Mouse (Mus musculus): ENCODE data around the gene Dgkh.

DNA sequence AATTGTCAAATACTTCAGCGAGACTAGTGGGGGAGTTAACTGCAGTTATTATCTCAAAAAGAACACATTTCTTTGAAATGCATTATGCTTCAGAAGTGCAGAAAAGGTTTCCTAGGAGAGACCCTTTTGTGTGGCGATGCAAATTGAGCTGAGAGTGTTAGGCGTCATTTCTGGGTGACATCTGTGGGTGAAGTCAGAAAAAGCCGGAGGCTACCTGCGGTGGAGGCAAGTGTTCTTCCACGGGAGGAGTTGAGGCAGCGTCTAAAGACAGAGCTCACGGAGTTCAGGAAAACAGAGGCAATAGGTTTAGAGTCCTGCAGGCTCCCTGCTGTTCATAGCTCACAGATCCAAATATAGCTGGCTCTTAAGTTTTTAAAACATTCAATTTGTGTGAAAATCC is 44.1 kb upstream of the Dgkh start:
- no peak for TF ChIP-seq EP300 (optimal IDR thresholded peaks at IDR 0.05)
- TF ChIP-seq CTCF (IDR thresholded peaks at IDR 0.05; ENCODE audit: low read depth) = no peak

Measured in stomach, postnatal 0 days (tissue).